Mouse (Mus musculus): ENCODE results near the gene Pigo. TPM values are rescaled to one million over a fixed set of nuclear protein-coding genes. Genes with fewer than 3 reads are reported as not detected.
A peak's percentile ranks its signal among the peaks of the same experiment; 100 is the strongest.

Gene Pigo
- polyA plus RNA-seq, 1 experiment: 23.6 TPM

- Histone ChIP-seq H3K4me3 (replicated peaks; ENCODE audit: control insufficient read depth, low read depth, low read length) (no peak overlapping the region), H3K27ac (ENCODE audit: control insufficient read depth, insufficient read depth, low read depth, low read length, poor library complexity) (no peak overlapping the region), H3K4me1 (ENCODE audit: control insufficient read depth, insufficient read depth, low read length) (no peaks in the 10 kb centered on the region)
- WGBS: 6% methylated on average over 4 of the region's 4 CpGs
- TF ChIP-seq CTCF (IDR thresholded peaks at IDR 0.05; ENCODE audit: control insufficient read depth, insufficient read depth, low read length): peak; percentile 36; the same call in 1 of the 2 replicates
- TF ChIP-seq POLR2A (IDR thresholded peaks at IDR 0.05; ENCODE audit: borderline replicate concordance, control insufficient read depth, low read depth, low read length): no peak
These were observed 27.0 kb upstream of the Pigo start for GRCm38 (mm10) chr4:43052627-43053026.

- no peak overlapping the region for H3K4me3 ChIP-seq (replicated peaks; ENCODE audit: control insufficient read depth, low read depth, low read length)
- WGBS: 3% methylated on average over 5 of the region's 5 CpGs
- no peak overlapping the region for H3K27ac ChIP-seq (ENCODE audit: control insufficient read depth, insufficient read depth, low read depth, low read length, poor library complexity)
- TF ChIP-seq POLR2A (IDR thresholded peaks at IDR 0.05; ENCODE audit: borderline replicate concordance, control insufficient read depth, low read depth, low read length) (no peak), CTCF (IDR thresholded peaks at IDR 0.05; ENCODE audit: control insufficient read depth, insufficient read depth, low read length) (peak; percentile 19; the same call in 1 of the 2 replicates)
- H3K4me1 ChIP-seq (ENCODE audit: control insufficient read depth, insufficient read depth, low read length): no peaks in the 10 kb centered on the region; the same call in 1 of the 2 replicates
These were observed 21.6 kb upstream of the Pigo start for GRCm38 (mm10) chr4:43047231-43047630.

DNA sequence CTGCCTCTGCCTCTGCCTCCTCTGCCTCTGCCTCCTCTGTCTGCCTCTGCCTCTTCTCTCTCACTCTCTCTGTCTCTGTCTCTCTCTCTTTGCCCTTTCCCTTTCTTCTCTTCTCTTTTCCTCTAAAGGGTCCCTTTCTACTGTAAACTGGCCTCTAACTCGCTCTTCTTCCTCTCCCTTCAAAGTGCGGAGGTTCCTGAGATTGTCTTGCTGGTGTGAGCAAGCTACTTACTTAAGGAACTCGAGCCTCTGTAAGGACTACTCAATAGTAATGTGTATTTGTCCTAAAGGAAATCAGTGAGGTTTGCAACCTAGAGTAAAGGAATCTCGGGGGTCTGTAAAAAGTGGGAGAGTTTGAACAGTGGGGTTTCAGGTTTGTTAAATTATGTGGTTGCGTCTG lies 21.0 kb upstream of the Pigo start:
- Histone ChIP-seq H3K27ac (ENCODE audit: control insufficient read depth, insufficient read depth, low read depth, low read length, poor library complexity) (no peak overlapping the region), H3K4me1 (ENCODE audit: control insufficient read depth, insufficient read depth, low read length) (no peaks in the 10 kb centered on the region; the same call in 1 of the 2 replicates), H3K4me3 (replicated peaks; ENCODE audit: control insufficient read depth, low read depth, low read length) (no peak overlapping the region)
- TF ChIP-seq CTCF (IDR thresholded peaks at IDR 0.05; ENCODE audit: control insufficient read depth, insufficient read depth, low read length): no peak
- no peak for TF ChIP-seq POLR2A (IDR thresholded peaks at IDR 0.05; ENCODE audit: borderline replicate concordance, control insufficient read depth, low read depth, low read length)
- WGBS: 49% methylated on average over 5 of the region's 5 CpGs

- TF ChIP-seq POLR2A (IDR thresholded peaks at IDR 0.05; ENCODE audit: borderline replicate concordance, control insufficient read depth, low read depth, low read length) (peak; percentile 33; the same call in 1 of the 2 replicates), CTCF (IDR thresholded peaks at IDR 0.05; ENCODE audit: control insufficient read depth, insufficient read depth, low read length) (no peak)
- peak within 1 kb of the TSS; percentile 87 for H3K27ac ChIP-seq (ENCODE audit: control insufficient read depth, insufficient read depth, low read depth, low read length, poor library complexity)
- under 1% methylated on average over 33 of the region's 33 CpGs for WGBS
- H3K4me1 ChIP-seq (ENCODE audit: control insufficient read depth, insufficient read depth, low read length): no peaks in the 10 kb centered on the region; the same call in 1 of the 2 replicates
- peak within 1 kb of the TSS; percentile 81 for H3K4me3 ChIP-seq (replicated peaks; ENCODE audit: control insufficient read depth, low read depth, low read length)
These were observed 20.2 kb upstream of the Pigo start, which contains the start of gene Fam214b for GRCm38 (mm10) chr4:43045659-43046302. Gene Fam214b (minus strand): TSS chr4:43046220.

- peak overlapping the region; percentile 81 for H3K4me3 ChIP-seq (replicated peaks; ENCODE audit: control insufficient read depth, low read depth, low read length)
- TF ChIP-seq CTCF (IDR thresholded peaks at IDR 0.05; ENCODE audit: control insufficient read depth, insufficient read depth, low read length): no peak
- TF ChIP-seq POLR2A (IDR thresholded peaks at IDR 0.05; ENCODE audit: borderline replicate concordance, control insufficient read depth, low read depth, low read length): no peak
- H3K27ac ChIP-seq (ENCODE audit: control insufficient read depth, insufficient read depth, low read depth, low read length, poor library complexity): peak overlapping the region; percentile 65
- WGBS: 5% methylated on average over 13 of the region's 13 CpGs
- H3K4me1 ChIP-seq (ENCODE audit: control insufficient read depth, insufficient read depth, low read length): no peaks in the 10 kb centered on the region; the same call in 1 of the 2 replicates
These were observed 19.7 kb upstream of the Pigo start for GRCm38 (mm10) chr4:43045285-43045658.

DNA sequence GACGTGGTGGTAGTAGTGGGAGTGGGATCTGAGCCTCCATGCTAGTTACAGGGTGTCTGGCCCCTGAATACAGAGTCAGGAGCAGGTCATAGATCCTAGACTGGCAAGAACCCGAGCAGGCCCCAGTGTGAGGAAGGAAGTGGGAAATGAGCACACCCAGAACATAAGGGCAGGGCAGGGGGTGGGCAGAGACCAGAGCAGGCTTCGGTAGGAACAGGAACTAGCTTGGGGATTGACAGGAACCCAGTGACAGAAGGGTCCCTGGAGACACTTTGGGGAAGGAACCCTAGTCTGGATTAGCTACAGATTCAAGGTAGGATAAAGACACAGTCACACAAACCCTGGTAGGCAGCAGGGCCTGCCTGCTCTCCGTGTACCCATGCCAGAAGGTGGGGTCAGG lies 19.1 kb upstream of the Pigo start:
- Histone ChIP-seq H3K27ac (ENCODE audit: control insufficient read depth, insufficient read depth, low read depth, low read length, poor library complexity) (peak overlapping the region; percentile 65), H3K4me3 (replicated peaks; ENCODE audit: control insufficient read depth, low read depth, low read length) (peak overlapping the region; percentile 81), H3K4me1 (ENCODE audit: control insufficient read depth, insufficient read depth, low read length) (no peaks in the 10 kb centered on the region; the same call in 1 of the 2 replicates)
- no peak for TF ChIP-seq CTCF (IDR thresholded peaks at IDR 0.05; ENCODE audit: control insufficient read depth, insufficient read depth, low read length)
- no peak for TF ChIP-seq POLR2A (IDR thresholded peaks at IDR 0.05; ENCODE audit: borderline replicate concordance, control insufficient read depth, low read depth, low read length)
- WGBS: 4% methylated on average over 4 of the region's 4 CpGs

DNA sequence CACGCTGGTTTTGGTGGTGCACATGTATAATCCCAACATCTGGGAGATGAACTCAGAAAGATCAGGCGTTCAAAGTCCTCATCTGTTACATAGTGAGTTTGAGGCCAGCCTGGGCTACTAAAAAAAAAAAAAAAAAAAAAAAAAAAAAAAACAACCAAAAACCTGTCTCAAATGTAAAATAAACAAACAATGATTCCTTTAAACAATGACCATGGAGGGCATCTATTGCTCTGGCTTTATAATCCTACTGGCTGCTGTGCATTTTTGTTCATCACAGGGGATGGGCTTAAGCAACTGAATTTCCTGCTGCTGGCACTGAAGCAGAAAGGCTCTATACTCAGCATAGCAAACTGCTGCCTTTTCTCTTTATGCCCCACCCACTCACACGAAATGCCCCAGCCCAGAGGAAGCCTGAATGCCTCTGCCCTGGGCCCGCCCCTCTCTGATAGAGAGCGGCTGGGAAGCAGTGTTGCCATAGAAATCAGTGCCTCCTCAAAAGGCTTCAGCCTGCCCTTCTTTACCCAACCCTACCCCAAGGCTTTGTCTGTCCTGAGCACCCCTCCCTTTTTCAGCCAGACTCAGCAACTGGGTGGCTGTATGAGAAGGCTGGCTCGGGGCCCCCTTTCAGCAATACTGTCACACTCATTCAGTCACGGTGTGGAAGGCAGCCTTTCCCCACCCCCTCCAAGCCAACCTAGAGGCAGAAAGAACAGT lies 18.2 kb upstream of the Pigo start:
- H3K27ac ChIP-seq (ENCODE audit: control insufficient read depth, insufficient read depth, low read depth, low read length, poor library complexity): peak overlapping the region; percentile 65
- peaks cover 1% of the 10 kb centered on the region; the same call in 1 of the 2 replicates for H3K4me1 ChIP-seq (ENCODE audit: control insufficient read depth, insufficient read depth, low read length)
- TF ChIP-seq CTCF (IDR thresholded peaks at IDR 0.05; ENCODE audit: control insufficient read depth, insufficient read depth, low read length) (no peak), POLR2A (IDR thresholded peaks at IDR 0.05; ENCODE audit: borderline replicate concordance, control insufficient read depth, low read depth, low read length) (no peak)
- peak overlapping the region; percentile 8 for H3K4me3 ChIP-seq (replicated peaks; ENCODE audit: control insufficient read depth, low read depth, low read length)
- 18% methylated on average over 7 of the region's 7 CpGs for WGBS

GRCm38 (mm10) chr4:43040881-43041547 lies 15.4 kb upstream of the Pigo start:
- Histone ChIP-seq H3K27ac (ENCODE audit: control insufficient read depth, insufficient read depth, low read depth, low read length, poor library complexity) (no peak overlapping the region), H3K4me1 (ENCODE audit: control insufficient read depth, insufficient read depth, low read length) (peaks cover 4% of the 10 kb centered on the region), H3K4me3 (replicated peaks; ENCODE audit: control insufficient read depth, low read depth, low read length) (no peak overlapping the region)
- TF ChIP-seq CTCF (IDR thresholded peaks at IDR 0.05; ENCODE audit: control insufficient read depth, insufficient read depth, low read length): no peak
- no peak for TF ChIP-seq POLR2A (IDR thresholded peaks at IDR 0.05; ENCODE audit: borderline replicate concordance, control insufficient read depth, low read depth, low read length)
- 81% methylated on average over 9 of the region's 9 CpGs for WGBS
